Mouse (Mus musculus): ENCODE data around the gene Hhat.

GRCm38 (mm10) chr1:192454501-192454900, 316.5 kb downstream of the Hhat start:
- TF ChIP-seq CTCF (IDR thresholded peaks at IDR 0.05; ENCODE audit: low read depth) = no peak
- TF ChIP-seq EP300 (optimal IDR thresholded peaks at IDR 0.05) = no peak

Measured in stomach, postnatal 0 days (tissue).